Mouse (Mus musculus): Measurements from ENCODE around the gene Bahcc1.

Bahcc1 gene

DNA sequence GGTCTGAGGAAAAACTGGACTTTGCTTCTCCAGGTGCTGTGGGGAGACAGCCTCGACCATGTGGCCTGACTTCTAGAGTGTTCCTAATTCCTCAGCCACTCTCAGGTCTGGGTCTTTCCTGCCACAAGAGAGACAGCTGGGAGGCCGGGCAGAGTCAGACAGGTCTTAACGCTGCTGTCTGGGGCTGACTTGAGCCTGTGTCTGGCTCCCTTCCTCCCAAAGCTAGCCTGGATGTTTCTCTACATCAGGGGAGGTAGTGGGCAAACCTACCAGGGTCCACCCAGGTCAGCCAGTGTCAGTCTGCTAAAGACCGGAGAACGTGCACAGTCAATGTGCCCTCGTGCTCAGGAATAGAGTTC, 19.2 kb downstream of the Bahcc1 start:
- peaks cover 99% of the 10 kb centered on the region for H3K4me1 ChIP-seq (replicated peaks; ENCODE audit: low read depth, low read length)
- peaks cover 8% of the 10 kb centered on the region for H3K36me3 ChIP-seq (ENCODE audit: insufficient read depth, low read length)
- no peak for TF ChIP-seq POU5F1 (IDR thresholded peaks at IDR 0.05; ENCODE audit: borderline replicate concordance, low read length)
- TF ChIP-seq CTCF (conservative IDR thresholded peaks at IDR 0.05; ENCODE audit: low read length), result no peak
- no peak for TF ChIP-seq NANOG (IDR thresholded peaks at IDR 0.05; ENCODE audit: borderline replicate concordance, low read length)

DNA sequence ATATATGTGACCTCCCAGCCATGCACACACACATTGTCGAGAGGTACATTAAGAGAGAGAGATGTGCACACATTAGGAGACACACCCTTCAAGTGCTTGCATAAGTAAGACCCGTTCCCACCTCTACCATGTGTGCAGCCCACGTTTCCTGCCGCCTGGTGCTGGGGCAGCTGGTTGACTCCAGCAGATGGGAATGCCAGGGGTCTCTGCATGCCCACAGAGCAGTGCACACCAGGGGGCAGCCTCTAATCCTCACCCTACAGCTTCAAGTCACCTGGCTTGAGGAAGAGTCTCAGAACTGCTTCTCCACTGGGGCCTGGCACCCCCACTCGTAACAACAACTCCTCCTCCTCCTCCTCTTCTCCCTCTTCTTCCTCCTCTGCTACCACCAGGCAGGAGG, 19.7 kb downstream of the Bahcc1 start:
- no peaks in the 10 kb centered on the region for H3K27me3 ChIP-seq (ENCODE audit: insufficient read depth, low read length)
- peaks cover 99% of the 10 kb centered on the region for H3K4me1 ChIP-seq (replicated peaks; ENCODE audit: low read depth, low read length)
- H3K36me3 ChIP-seq (ENCODE audit: insufficient read depth, low read length), result peaks cover 8% of the 10 kb centered on the region
- H3K4me3 ChIP-seq (replicated peaks; ENCODE audit: low read length), result peak overlapping the region; percentile 57
- TF ChIP-seq POU5F1 (IDR thresholded peaks at IDR 0.05; ENCODE audit: borderline replicate concordance, low read length), result no peak
- no peak for TF ChIP-seq CTCF (conservative IDR thresholded peaks at IDR 0.05; ENCODE audit: low read length)
- TF ChIP-seq NANOG (IDR thresholded peaks at IDR 0.05; ENCODE audit: borderline replicate concordance, low read length), result no peak
- H3K9me3 ChIP-seq (ENCODE audit: low read length), result no peaks in the 10 kb centered on the region

More for the DNA sequence above, 19.2 kb downstream of the Bahcc1 start:
- no peaks in the 10 kb centered on the region for H3K9me3 ChIP-seq (ENCODE audit: low read length)
- peak overlapping the region; percentile 57 for H3K4me3 ChIP-seq (replicated peaks; ENCODE audit: low read length)
- H3K27me3 ChIP-seq (ENCODE audit: insufficient read depth, low read length), result no peaks in the 10 kb centered on the region

- H3K36me3 ChIP-seq (ENCODE audit: insufficient read depth, low read length), result peaks cover 6% of the 10 kb centered on the region
- TF ChIP-seq POU5F1 (IDR thresholded peaks at IDR 0.05; ENCODE audit: borderline replicate concordance, low read length) (no peak), CTCF (conservative IDR thresholded peaks at IDR 0.05; ENCODE audit: low read length) (no peak), NANOG (IDR thresholded peaks at IDR 0.05; ENCODE audit: borderline replicate concordance, low read length) (no peak)
- H3K27me3 ChIP-seq (ENCODE audit: insufficient read depth, low read length), result no peaks in the 10 kb centered on the region
- H3K4me3 ChIP-seq (replicated peaks; ENCODE audit: low read length), result peak overlapping the region; percentile 57
- H3K4me1 ChIP-seq (replicated peaks; ENCODE audit: low read depth, low read length), result peaks cover 97% of the 10 kb centered on the region
- H3K9me3 ChIP-seq (ENCODE audit: low read length), result no peaks in the 10 kb centered on the region
Measured at GRCm38 (mm10) chr11:120252843-120253645, 20.3 kb downstream of the Bahcc1 start.

DNA sequence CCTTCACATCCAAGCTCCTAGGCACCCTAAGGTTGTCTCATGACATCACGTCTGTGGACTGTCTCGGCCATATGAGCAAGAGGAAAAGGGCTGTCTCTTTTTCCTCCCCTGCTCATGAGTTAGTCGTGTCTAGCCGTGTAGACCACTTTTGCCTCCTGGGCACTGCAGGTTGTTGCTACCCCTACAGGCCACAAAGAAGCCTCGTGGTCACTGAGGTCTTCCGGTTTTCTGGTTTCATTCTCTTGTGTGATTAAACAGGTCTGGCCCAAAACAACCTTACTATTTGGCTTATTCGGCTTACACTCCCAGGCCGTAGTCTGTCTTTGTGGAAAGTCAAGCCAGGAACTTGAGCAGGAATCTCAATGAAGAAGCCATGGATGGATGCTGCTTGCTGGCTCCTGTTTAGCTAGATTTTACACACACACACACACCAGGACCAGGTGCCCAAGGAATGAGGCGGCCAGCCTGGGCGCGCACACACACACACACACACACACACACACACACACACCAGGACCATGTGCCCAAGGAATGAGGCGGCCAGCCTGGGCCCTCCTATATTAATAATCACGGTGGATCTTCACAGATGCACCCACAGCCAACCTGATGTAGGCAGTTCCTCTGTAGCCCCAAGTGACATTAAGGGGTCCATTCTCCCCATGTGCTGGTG, 21.0 kb downstream of the Bahcc1 start:
- H3K4me3 ChIP-seq (replicated peaks; ENCODE audit: low read length), result peak overlapping the region; percentile 57
- peaks cover 92% of the 10 kb centered on the region for H3K4me1 ChIP-seq (replicated peaks; ENCODE audit: low read depth, low read length)
- TF ChIP-seq NANOG (IDR thresholded peaks at IDR 0.05; ENCODE audit: borderline replicate concordance, low read length) (no peak), CTCF (conservative IDR thresholded peaks at IDR 0.05; ENCODE audit: low read length) (no peak), POU5F1 (IDR thresholded peaks at IDR 0.05; ENCODE audit: borderline replicate concordance, low read length) (no peak)
- no peaks in the 10 kb centered on the region for H3K9me3 ChIP-seq (ENCODE audit: low read length)
- H3K27me3 ChIP-seq (ENCODE audit: insufficient read depth, low read length), result no peaks in the 10 kb centered on the region
- H3K36me3 ChIP-seq (ENCODE audit: insufficient read depth, low read length), result no peaks in the 10 kb centered on the region

DNA sequence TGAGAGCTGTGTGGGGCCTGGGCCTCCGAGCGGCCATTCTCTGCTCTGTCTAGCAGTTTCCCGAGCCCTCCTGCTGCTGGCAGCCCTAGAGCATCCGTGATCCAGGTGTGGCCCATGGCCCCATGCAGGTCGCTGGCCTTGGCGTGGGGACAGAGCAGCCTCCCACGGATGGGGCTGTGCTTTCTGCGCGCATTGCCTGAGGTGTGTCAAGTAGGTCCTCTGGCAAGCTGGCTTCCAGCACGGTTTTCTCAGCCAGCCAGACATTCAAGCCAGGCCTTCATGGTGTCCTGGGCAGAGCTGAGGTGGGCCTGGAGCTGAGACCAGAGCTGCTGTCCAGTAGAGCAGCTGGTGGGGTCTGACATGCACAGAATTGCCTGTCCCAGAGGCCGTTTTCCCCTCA, 21.7 kb downstream of the Bahcc1 start:
- H3K9me3 ChIP-seq (ENCODE audit: low read length), result no peaks in the 10 kb centered on the region
- H3K36me3 ChIP-seq (ENCODE audit: insufficient read depth, low read length), result peaks cover 4% of the 10 kb centered on the region
- TF ChIP-seq NANOG (IDR thresholded peaks at IDR 0.05; ENCODE audit: borderline replicate concordance, low read length), result no peak
- no peak for TF ChIP-seq CTCF (conservative IDR thresholded peaks at IDR 0.05; ENCODE audit: low read length)
- no peak for TF ChIP-seq POU5F1 (IDR thresholded peaks at IDR 0.05; ENCODE audit: borderline replicate concordance, low read length)
- H3K27me3 ChIP-seq (ENCODE audit: insufficient read depth, low read length), result no peaks in the 10 kb centered on the region
- peak overlapping the region; percentile 57 for H3K4me3 ChIP-seq (replicated peaks; ENCODE audit: low read length)
- peaks cover 92% of the 10 kb centered on the region for H3K4me1 ChIP-seq (replicated peaks; ENCODE audit: low read depth, low read length)

GRCm38 (mm10) chr11:120255038-120255437, 22.3 kb downstream of the Bahcc1 start:
- no peak for TF ChIP-seq NANOG (IDR thresholded peaks at IDR 0.05; ENCODE audit: borderline replicate concordance, low read length)
- no peak for TF ChIP-seq POU5F1 (IDR thresholded peaks at IDR 0.05; ENCODE audit: borderline replicate concordance, low read length)
- no peak for TF ChIP-seq CTCF (conservative IDR thresholded peaks at IDR 0.05; ENCODE audit: low read length)
- H3K4me3 ChIP-seq (replicated peaks; ENCODE audit: low read length), result peak overlapping the region; percentile 57; the same call in 1 of the 2 replicates
- H3K36me3 ChIP-seq (ENCODE audit: insufficient read depth, low read length), result peaks cover 11% of the 10 kb centered on the region
- H3K27me3 ChIP-seq (ENCODE audit: insufficient read depth, low read length), result no peaks in the 10 kb centered on the region
- no peaks in the 10 kb centered on the region for H3K9me3 ChIP-seq (ENCODE audit: low read length)
- peaks cover 93% of the 10 kb centered on the region for H3K4me1 ChIP-seq (replicated peaks; ENCODE audit: low read depth, low read length)

- Histone ChIP-seq H3K36me3 (ENCODE audit: insufficient read depth, low read length) (peaks cover 15% of the 10 kb centered on the region), H3K9me3 (ENCODE audit: low read length) (no peaks in the 10 kb centered on the region), H3K27me3 (ENCODE audit: insufficient read depth, low read length) (no peaks in the 10 kb centered on the region), H3K4me1 (replicated peaks; ENCODE audit: low read depth, low read length) (peaks cover 93% of the 10 kb centered on the region), H3K4me3 (replicated peaks; ENCODE audit: low read length) (peak overlapping the region; percentile 57; the same call in 1 of the 2 replicates)
- TF ChIP-seq CTCF (conservative IDR thresholded peaks at IDR 0.05; ENCODE audit: low read length) (no peak), POU5F1 (IDR thresholded peaks at IDR 0.05; ENCODE audit: borderline replicate concordance, low read length) (no peak), NANOG (IDR thresholded peaks at IDR 0.05; ENCODE audit: borderline replicate concordance, low read length) (no peak)
Measured at GRCm38 (mm10) chr11:120255499-120255898, 22.8 kb downstream of the Bahcc1 start.

DNA sequence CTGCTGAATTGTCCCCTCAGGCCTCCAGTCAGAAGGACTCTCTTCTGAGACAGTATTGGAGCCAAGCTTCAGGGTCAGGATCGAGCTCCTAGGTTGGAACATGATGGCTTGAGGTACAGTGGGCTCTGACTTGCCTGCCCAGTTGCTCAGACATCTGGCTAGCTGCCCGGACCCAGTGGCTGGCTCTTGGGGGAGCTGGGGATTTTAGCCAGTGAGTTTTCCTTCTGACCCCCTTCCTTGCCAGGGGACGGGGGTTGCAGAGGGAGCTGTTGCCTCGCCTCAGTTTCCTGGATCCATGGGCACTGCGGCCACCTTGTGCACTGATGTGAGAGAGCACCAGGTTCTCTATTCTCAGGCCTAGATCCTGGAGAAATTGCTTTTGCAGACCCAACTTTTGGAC, 23.4 kb downstream of the Bahcc1 start:
- Histone ChIP-seq H3K27me3 (ENCODE audit: insufficient read depth, low read length) (no peaks in the 10 kb centered on the region), H3K36me3 (ENCODE audit: insufficient read depth, low read length) (peaks cover 21% of the 10 kb centered on the region), H3K9me3 (ENCODE audit: low read length) (no peaks in the 10 kb centered on the region), H3K4me1 (replicated peaks; ENCODE audit: low read depth, low read length) (peaks cover 93% of the 10 kb centered on the region), H3K4me3 (replicated peaks; ENCODE audit: low read length) (peak overlapping the region; percentile 32)
- TF ChIP-seq NANOG (IDR thresholded peaks at IDR 0.05; ENCODE audit: borderline replicate concordance, low read length), result no peak
- TF ChIP-seq CTCF (conservative IDR thresholded peaks at IDR 0.05; ENCODE audit: low read length), result no peak
- TF ChIP-seq POU5F1 (IDR thresholded peaks at IDR 0.05; ENCODE audit: borderline replicate concordance, low read length), result no peak

Data from E14TG2a.4 (cell line).